Mouse (Mus musculus) small intestine, adult 2 months (tissue): ENCODE measurements at regions not wholly inside any gene's neighbourhood (a gene's known extent, or its start where the extent isn't known, plus 50 kb on each side); places are given as distances from the start of the nearest gene placed in this dataset.

Experiments used
- H3K27ac ChIP-seq: fragments of 200-500 bp; 2 replicates; pipeline ENCODE4 v1.5.1; 2012; ENCODE audit warnings: low read depth, low read length, control low read depth, inconsistent platforms; ENCODE audit not compliant: insufficient read depth
- H3K27me3 ChIP-seq: fragments of 200-500 bp; 2 replicates; pipeline ENCODE4 v1.6.1; 2012; ENCODE audit warnings: mild to moderate bottlenecking, moderate library complexity, low read length, inconsistent platforms; ENCODE audit not compliant: control insufficient read depth, insufficient read depth
- H3K36me3 ChIP-seq: fragments of 200-500 bp; 2 replicates; pipeline ENCODE4 v1.6.1; 2012; ENCODE audit warnings: mild to moderate bottlenecking, low read length, control low read depth, inconsistent platforms; ENCODE audit not compliant: control insufficient read depth, insufficient read depth
- H3K4me1 ChIP-seq: fragments of 200-500 bp; 2 replicates; pipeline ENCODE4 v1.6.1; 2012; ENCODE audit warnings: low read length, inconsistent platforms, mixed read lengths; ENCODE audit not compliant: control insufficient read depth, insufficient read depth, insufficient read length
- H3K4me3 ChIP-seq: fragments of 200-500 bp; 2 replicates; pipeline ENCODE4 v1.5.1; 2012; ENCODE audit warnings: low read depth, mild to moderate bottlenecking, control low read depth, inconsistent platforms, low read length, moderate library complexity
- CTCF ChIP-seq: fragments of 200-500 bp; IDR thresholded peaks from 2 replicates; pipeline ENCODE4 v1.5.1; 2012; ENCODE audit warnings: low read depth, mild to moderate bottlenecking, control low read depth, inconsistent platforms, low read length, moderate library complexity, mixed read lengths; ENCODE audit not compliant: insufficient replicate concordance, insufficient read length; ENCODE audit errors: extremely low read depth
- POLR2A ChIP-seq: fragments of 200-500 bp; IDR thresholded peaks from 2 replicates; pipeline ENCODE4 v1.6.1; 2012; ENCODE audit warnings: low read depth, mild to moderate bottlenecking, control low read depth, inconsistent platforms, low read length, moderate library complexity
- WGBS: fragments of 180-500 bp; shearing (Covaris S2); methylation state at CpG from one replicate; pipeline ENCODE4 v1.1.7; 2018; 5-methylcytosine and 5-hydroxymethylcytosine counted together

GRCm38 (mm10) chr9:116452050-116452449 lies 276.9 kb upstream of the Tgfbr2 start:
- no peak for TF ChIP-seq POLR2A
- TF ChIP-seq CTCF = no peak
- no peaks in the 10 kb centered on the region for H3K27me3 ChIP-seq
- no peak overlapping the region for H3K27ac ChIP-seq
- no peaks in the 10 kb centered on the region for H3K36me3 ChIP-seq
- 87% methylated on average over 4 of the region's 4 CpGs for WGBS
- no peak overlapping the region for H3K4me3 ChIP-seq
- no peaks in the 10 kb centered on the region for H3K4me1 ChIP-seq

GRCm38 (mm10) chr9:116450829-116451228 lies 275.7 kb upstream of the Tgfbr2 start:
- H3K27ac ChIP-seq = no peak overlapping the region
- no peaks in the 10 kb centered on the region for H3K4me1 ChIP-seq
- H3K4me3 ChIP-seq = no peak overlapping the region
- H3K36me3 ChIP-seq = no peaks in the 10 kb centered on the region
- H3K27me3 ChIP-seq = no peaks in the 10 kb centered on the region
- WGBS = 63% methylated on average over 4 of the region's 4 CpGs
- TF ChIP-seq CTCF = no peak
- no peak for TF ChIP-seq POLR2A

GRCm38 (mm10) chr9:116447734-116448133 lies 272.6 kb upstream of the Tgfbr2 start:
- TF ChIP-seq POLR2A (no peak), CTCF (no peak)
- WGBS = 68% methylated on average over 6 of the region's 6 CpGs
- no peak overlapping the region for H3K27ac ChIP-seq
- H3K36me3 ChIP-seq = no peaks in the 10 kb centered on the region
- no peaks in the 10 kb centered on the region for H3K27me3 ChIP-seq
- no peak overlapping the region for H3K4me3 ChIP-seq
- no peaks in the 10 kb centered on the region for H3K4me1 ChIP-seq

GRCm38 (mm10) chr9:116438580-116438979 lies 263.4 kb upstream of the Tgfbr2 start:
- 47% methylated on average over 1 of the region's 1 CpGs for WGBS
- Histone ChIP-seq H3K4me3 (no peak overlapping the region), H3K36me3 (no peaks in the 10 kb centered on the region), H3K4me1 (no peaks in the 10 kb centered on the region), H3K27ac (no peak overlapping the region), H3K27me3 (no peaks in the 10 kb centered on the region)
- TF ChIP-seq POLR2A (no peak), CTCF (no peak)

GRCm38 (mm10) chr9:116434414-116434813 lies 259.3 kb upstream of the Tgfbr2 start:
- Histone ChIP-seq H3K4me1 (no peaks in the 10 kb centered on the region), H3K36me3 (no peaks in the 10 kb centered on the region), H3K27me3 (no peaks in the 10 kb centered on the region), H3K4me3 (no peak overlapping the region), H3K27ac (no peak overlapping the region)
- no peak for TF ChIP-seq POLR2A
- TF ChIP-seq CTCF = no peak
- 66% methylated on average over 1 of the region's 1 CpGs for WGBS

- 85% methylated on average over 4 of the region's 4 CpGs for WGBS
- no peak for TF ChIP-seq POLR2A
- TF ChIP-seq CTCF = no peak
- Histone ChIP-seq H3K4me1 (no peaks in the 10 kb centered on the region), H3K27me3 (no peaks in the 10 kb centered on the region), H3K4me3 (no peak overlapping the region), H3K36me3 (no peaks in the 10 kb centered on the region), H3K27ac (no peak overlapping the region)
These were observed 253.9 kb upstream of the Tgfbr2 start for GRCm38 (mm10) chr9:116429061-116429460.

- Histone ChIP-seq H3K36me3 (no peaks in the 10 kb centered on the region), H3K4me3 (no peak overlapping the region), H3K4me1 (no peaks in the 10 kb centered on the region), H3K27ac (no peak overlapping the region), H3K27me3 (no peaks in the 10 kb centered on the region)
- TF ChIP-seq CTCF (no peak), POLR2A (no peak)
- WGBS = 54% methylated on average over 6 of the region's 6 CpGs
These were observed 253.3 kb upstream of the Tgfbr2 start for GRCm38 (mm10) chr9:116428475-116428874.

- TF ChIP-seq POLR2A (no peak), CTCF (no peak)
- Histone ChIP-seq H3K27ac (no peak overlapping the region), H3K27me3 (no peaks in the 10 kb centered on the region), H3K36me3 (no peaks in the 10 kb centered on the region), H3K4me3 (no peak overlapping the region), H3K4me1 (no peaks in the 10 kb centered on the region)
- WGBS = 44% methylated on average over 6 of the region's 6 CpGs
These were observed 252.1 kb upstream of the Tgfbr2 start for GRCm38 (mm10) chr9:116427278-116427677.
